Mouse (Mus musculus): ENCODE data around the gene Olfr128.
"Not testable (repeated sequence)": the region's sequence is repeated elsewhere in the genome, so short reads cannot be mapped to it uniquely, and the experiment has no call there.

Olfr128 gene

GRCm38 (mm10) chr17:37920248-37920647 lies at the start of gene Olfr128:
Gene Olfr128, plus strand, starts transcription at chr17:37920548.
- ChIA-PET POLR2A (no interaction called here), CTCF (no interaction called here)

GRCm38 (mm10) chr17:37873830-37874229 lies 46.5 kb upstream of the Olfr128 start:
- ChIA-PET POLR2A (no interaction called here), CTCF (no interaction called here)

- ChIA-PET CTCF (no interaction called here), POLR2A (no interaction called here)
Measured at GRCm38 (mm10) chr17:37900137-37900536, 20.2 kb upstream of the Olfr128 start, which contains the start of gene Olfr127. Gene Olfr127, plus strand, starts transcription at chr17:37900437.

- POLR2A ChIA-PET, CTCF ChIA-PET: not testable (repeated sequence)
Measured at GRCm38 (mm10) chr17:37906821-37907220, 13.5 kb upstream of the Olfr128 start.

GRCm38 (mm10) chr17:37952979-37953378 lies 32.6 kb downstream of the Olfr128 start, which contains the start of gene Olfr761:
Gene Olfr761, minus strand, starts transcription at chr17:37953079.
- ChIA-PET CTCF (no interaction called here), POLR2A (interaction anchor here in 1 of 4 experiments (1.1 kb wide), 1 partner anchor 9 kb away, joined by 4 read pairs; no protein-coding TSS in a partner anchor)

- CTCF ChIA-PET, result no interaction called here
- POLR2A ChIA-PET, result no interaction called here
Measured at GRCm38 (mm10) chr17:37973591-37973990, 53.2 kb downstream of the Olfr128 start.

Data from embryonic stem cell, embryonic (primary cell).